Mouse (Mus musculus) limb, embryonic 12.5 days (tissue): ENCODE measurements around the gene Cib1. TPM values are rescaled to one million over a fixed set of nuclear protein-coding genes. Genes with fewer than 3 reads are reported as not detected.
A peak's percentile ranks its signal among the peaks of the same experiment; 100 is the strongest.

Experiments
- ATAC-seq: fragments of 200-750 bp; cut with Nextera tagmentation; 2 replicates; pipeline ENCODE4 v1.8.0; 2017; ENCODE audit warnings: low read depth, moderate TSS enrichment; ENCODE audit not compliant: insufficient number of reproducible peaks, insufficient read depth, low FRiP score, low TSS enrichment
- H3K27ac ChIP-seq: fragments of 300-500 bp; sonication (generic); 2 replicates; pipeline ENCODE4 v1.5.1; 2016; ENCODE audit warnings: mild to moderate bottlenecking, moderate library complexity
- H3K27me3 ChIP-seq: fragments of 300-500 bp; sonication (generic); 2 replicates; pipeline ENCODE4 v1.6.1; 2016; ENCODE audit warnings: mild to moderate bottlenecking, moderate library complexity
- H3K36me3 ChIP-seq: fragments of 300-500 bp; sonication (generic); 2 replicates; pipeline ENCODE4 v1.6.1; 2016; ENCODE audit warnings: mild to moderate bottlenecking, moderate library complexity
- H3K4me1 ChIP-seq: fragments of 300-500 bp; sonication (generic); replicated peaks from 2 replicates; pipeline ENCODE4 v1.6.1; 2016
- H3K4me2 ChIP-seq: fragments of 300-500 bp; sonication (generic); 2 replicates; pipeline ENCODE4 v1.6.1; 2016; ENCODE audit warnings: mild to moderate bottlenecking, moderate library complexity
- H3K4me3 ChIP-seq: fragments of 300-500 bp; sonication (generic); replicated peaks from 2 replicates; pipeline ENCODE4 v1.5.1; 2016; ENCODE audit warnings: mild to moderate bottlenecking
- H3K9ac ChIP-seq: fragments of 300-500 bp; sonication (generic); replicated peaks from 2 replicates; pipeline ENCODE4 v1.6.1; 2016; ENCODE audit warnings: mild to moderate bottlenecking, moderate library complexity
- H3K9me3 ChIP-seq: fragments of 300-500 bp; sonication (generic); 2 replicates; pipeline ENCODE4 v1.6.1; 2016; ENCODE audit warnings: mild to moderate bottlenecking, moderate library complexity
- WGBS: fragments of 180-500 bp; shearing (Covaris S2); methylation state at CpG from one replicate; pipeline ENCODE4 v1.1.7; 2016; 5-methylcytosine and 5-hydroxymethylcytosine counted together
- polyA plus RNA-seq: library from polyadenylated mRNA; unstranded; fragments of >200 nt; fragmentation: Nextera tagmentation; extraction: Ambion mirVana; gene quantifications from 2 replicates; pipeline ENCODE4 v1.2.1, GENCODE M21; 2016

Cib1 gene
- polyA plus RNA-seq, 1 experiment from 2014 or later, result 47.5 TPM

DNA sequence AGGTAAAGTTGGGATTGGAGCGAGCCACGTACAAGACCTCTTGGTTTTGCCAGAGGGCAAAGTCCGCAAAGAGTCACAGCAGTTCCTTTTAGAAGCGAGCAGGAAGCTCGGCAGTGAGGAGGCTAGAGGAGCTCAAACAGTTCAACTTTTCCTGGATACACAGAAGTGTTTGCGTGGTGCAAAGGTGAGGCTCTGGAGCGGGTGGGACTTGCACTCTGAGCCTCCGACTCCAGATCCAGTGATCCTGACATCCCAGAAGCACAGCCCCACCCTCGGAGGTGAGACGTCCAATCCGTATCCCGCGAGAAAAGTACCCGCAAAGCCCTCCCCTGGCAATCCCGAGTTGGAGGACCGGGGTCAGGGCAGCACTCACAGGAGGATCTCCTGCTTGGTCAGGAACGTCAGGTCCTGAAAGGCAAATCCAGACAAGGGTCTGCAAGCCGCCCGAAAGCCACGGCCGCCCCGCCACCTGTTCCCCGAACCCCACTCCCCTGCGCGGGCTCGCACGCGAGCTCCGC is 583 bp downstream of the Cib1 start:
- Histone ChIP-seq H3K4me2 (peak overlapping the region; percentile 79), H3K4me3 (peak overlapping the region; percentile 68), H3K36me3 (peaks cover 13% of the 10 kb centered on the region; the same call in 1 of the 2 replicates), H3K27ac (peak overlapping the region; percentile 67), H3K4me1 (peaks cover 24% of the 10 kb centered on the region), H3K9ac (peak overlapping the region; percentile 58), H3K27me3 (peaks cover 10% of the 10 kb centered on the region; the same call in 1 of the 2 replicates), H3K9me3 (no peaks in the 10 kb centered on the region)
- 1% methylated on average over 29 of the region's 29 CpGs for WGBS
- ATAC-seq, result peak; percentile 38; the same call in 1 of the 2 replicates

DNA sequence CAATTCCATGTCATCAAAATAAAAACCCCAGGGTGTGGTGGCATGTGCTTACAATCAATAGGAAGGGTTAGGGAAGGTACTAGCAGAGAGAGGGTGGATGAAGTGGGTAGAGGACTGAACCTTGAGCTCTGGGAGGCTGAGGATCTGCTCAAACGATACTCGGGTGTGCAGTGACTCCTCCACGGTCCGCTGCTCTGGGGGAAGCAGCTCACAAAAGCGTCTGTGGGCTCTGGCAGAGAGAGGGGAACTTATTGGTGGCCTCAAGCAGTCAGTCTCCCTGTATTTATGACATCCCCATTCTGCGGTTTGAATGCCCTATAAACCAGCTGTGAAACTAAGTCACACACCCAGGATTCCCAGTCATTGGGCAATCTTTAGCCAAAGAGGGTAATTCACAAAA is 2.4 kb downstream of the Cib1 start:
- no peak for ATAC-seq
- WGBS, result 57% methylated on average over 6 of the region's 6 CpGs

DNA sequence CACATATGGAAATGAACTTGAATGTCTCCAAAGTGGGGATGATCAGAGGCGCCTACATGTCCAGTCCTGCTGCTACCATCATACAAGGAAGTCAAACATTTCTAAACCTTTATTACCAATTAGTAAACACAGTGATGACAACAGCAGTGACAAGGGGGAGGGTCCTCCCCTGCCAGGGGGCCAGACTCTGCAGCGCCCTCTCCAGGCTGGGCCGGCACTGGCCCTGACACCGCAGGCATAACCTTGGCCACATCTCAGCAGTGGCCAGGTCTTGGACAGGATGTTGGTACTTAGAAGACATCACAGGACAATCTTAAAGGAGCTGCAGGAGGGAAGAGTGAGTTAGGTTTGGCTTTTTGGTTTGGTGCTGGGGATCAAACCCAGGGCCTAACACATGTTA is 5.5 kb downstream of the Cib1 start:
- Histone ChIP-seq H3K9ac (no peak overlapping the region), H3K36me3 (peaks cover 48% of the 10 kb centered on the region), H3K4me1 (peaks cover 12% of the 10 kb centered on the region), H3K9me3 (no peaks in the 10 kb centered on the region), H3K27ac (no peak overlapping the region), H3K27me3 (peaks cover 10% of the 10 kb centered on the region; the same call in 1 of the 2 replicates), H3K4me2 (no peak overlapping the region), H3K4me3 (no peak overlapping the region)
- WGBS, result 95% methylated on average over 4 of the region's 4 CpGs
- ATAC-seq, result no peak

More for the DNA sequence above, 2.4 kb downstream of the Cib1 start:
- H3K4me3 ChIP-seq, result no peak overlapping the region
- H3K9me3 ChIP-seq, result no peaks in the 10 kb centered on the region
- H3K36me3 ChIP-seq, result peaks cover 24% of the 10 kb centered on the region
- H3K4me1 ChIP-seq, result peaks cover 24% of the 10 kb centered on the region
- H3K27ac ChIP-seq, result no peak overlapping the region
- no peak overlapping the region for H3K4me2 ChIP-seq
- H3K9ac ChIP-seq, result no peak overlapping the region
- H3K27me3 ChIP-seq, result peaks cover 10% of the 10 kb centered on the region; the same call in 1 of the 2 replicates

DNA sequence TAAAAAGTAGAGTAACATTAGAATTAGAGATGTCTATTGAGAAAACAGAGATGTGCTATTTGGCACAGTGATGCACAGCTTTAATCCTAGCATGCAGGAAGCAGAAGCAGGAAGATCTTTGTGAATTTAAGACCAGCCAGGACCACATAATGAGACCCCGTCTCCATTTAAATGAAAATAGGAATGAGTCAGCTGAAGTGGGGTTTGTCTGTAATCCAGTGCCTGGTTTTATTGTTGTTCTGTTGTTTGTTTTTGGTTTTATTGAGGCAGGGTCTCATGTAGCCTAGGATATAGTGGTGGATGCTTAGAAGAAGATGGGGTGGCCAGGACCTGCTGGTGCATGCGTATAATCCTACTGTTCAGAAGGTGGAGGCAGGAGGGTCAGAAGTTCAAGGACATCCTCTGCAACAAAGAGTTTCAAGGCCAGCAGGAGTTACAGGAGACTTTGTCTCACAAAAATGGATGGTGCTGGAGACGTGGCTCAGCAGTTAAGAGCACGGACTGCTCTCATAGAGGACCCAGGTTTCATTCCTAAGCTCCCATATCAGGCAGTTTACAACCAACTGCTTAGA is 11.3 kb downstream of the Cib1 start:
- Histone ChIP-seq H3K27ac (no peak overlapping the region), H3K9me3 (no peaks in the 10 kb centered on the region), H3K27me3 (no peaks in the 10 kb centered on the region), H3K9ac (no peak overlapping the region), H3K4me2 (no peak overlapping the region), H3K4me3 (no peak overlapping the region), H3K36me3 (peaks cover 89% of the 10 kb centered on the region), H3K4me1 (no peaks in the 10 kb centered on the region)
- ATAC-seq, result no peak
- WGBS, result 87% methylated on average over 4 of the region's 4 CpGs

DNA sequence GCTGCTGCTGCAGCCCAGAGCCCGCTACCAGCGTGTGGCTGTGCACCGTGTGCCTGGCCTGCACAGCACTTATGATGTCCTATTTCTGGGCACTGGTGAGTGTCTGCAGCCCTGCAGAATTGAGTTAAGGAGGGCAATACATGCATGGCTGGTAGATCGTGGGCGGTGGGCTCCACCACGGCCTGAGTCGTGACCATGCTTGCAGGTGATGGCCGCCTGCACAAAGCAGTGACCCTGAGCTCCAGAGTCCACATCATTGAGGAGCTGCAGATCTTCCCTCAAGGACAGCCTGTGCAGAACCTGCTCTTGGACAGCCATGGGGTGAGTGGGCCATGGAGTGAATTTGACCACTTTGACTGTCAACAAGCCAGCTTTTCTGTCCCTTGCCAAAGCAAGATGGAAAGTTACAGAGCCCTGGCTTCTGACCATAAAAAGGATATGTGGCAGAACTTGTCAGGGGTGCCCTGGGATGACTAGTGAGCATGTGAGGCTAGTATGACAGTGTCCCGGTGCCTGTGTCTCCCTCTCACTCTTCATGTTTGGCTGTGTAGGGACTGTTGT is 12.3 kb downstream of the Cib1 start:
- Histone ChIP-seq H3K27ac (no peak overlapping the region), H3K4me1 (no peaks in the 10 kb centered on the region), H3K9me3 (no peaks in the 10 kb centered on the region), H3K4me3 (no peak overlapping the region), H3K9ac (no peak overlapping the region), H3K27me3 (no peaks in the 10 kb centered on the region), H3K36me3 (peaks cover 92% of the 10 kb centered on the region), H3K4me2 (no peak overlapping the region)
- 93% methylated on average over 9 of the region's 9 CpGs for WGBS
- ATAC-seq, result no peak

DNA sequence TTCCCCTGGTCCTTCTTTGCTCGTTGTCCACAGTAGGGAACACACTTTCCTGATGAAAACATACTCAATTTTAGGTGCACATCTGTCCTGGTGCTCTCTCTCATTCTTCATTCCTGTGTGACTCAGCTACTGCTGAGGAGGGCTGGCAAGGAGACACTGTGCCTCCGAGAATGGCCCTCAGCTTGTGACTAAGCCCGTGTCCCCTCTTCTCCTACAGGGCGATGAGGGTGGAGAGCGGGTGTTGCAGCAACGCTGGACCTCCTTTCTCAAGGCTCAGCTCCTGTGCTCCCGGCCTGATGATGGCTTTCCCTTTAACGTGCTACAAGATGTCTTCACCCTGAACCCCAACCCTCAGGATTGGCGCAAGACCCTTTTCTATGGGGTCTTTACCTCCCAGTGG is 13.9 kb downstream of the Cib1 start:
- no peaks in the 10 kb centered on the region for H3K9me3 ChIP-seq
- H3K9ac ChIP-seq, result no peak overlapping the region
- H3K4me3 ChIP-seq, result no peak overlapping the region
- no peak overlapping the region for H3K27ac ChIP-seq
- 89% methylated on average over 9 of the region's 9 CpGs for WGBS
- no peak for ATAC-seq
- no peak overlapping the region for H3K4me2 ChIP-seq
- H3K4me1 ChIP-seq, result no peaks in the 10 kb centered on the region
- no peaks in the 10 kb centered on the region for H3K27me3 ChIP-seq
- peaks cover 79% of the 10 kb centered on the region for H3K36me3 ChIP-seq

DNA sequence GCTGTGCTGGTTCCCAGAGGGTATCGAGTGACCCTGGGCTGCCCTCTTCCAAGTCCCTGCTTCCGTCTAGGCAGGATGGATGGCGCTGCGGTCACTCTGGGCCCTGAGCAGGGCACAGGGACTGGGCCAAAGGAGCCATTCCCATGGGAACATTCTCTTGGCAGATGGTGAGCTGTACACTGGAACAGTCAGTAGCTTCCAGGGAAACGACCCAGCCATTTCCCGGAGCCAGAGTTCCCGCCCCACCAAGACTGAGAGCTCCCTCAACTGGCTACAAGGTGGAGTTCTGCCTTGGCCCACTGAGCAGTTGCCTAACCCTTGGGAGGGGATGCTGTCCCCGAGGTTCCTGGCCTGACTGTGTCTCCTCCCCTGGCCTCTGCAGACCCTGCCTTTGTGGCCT is 16.0 kb downstream of the Cib1 start:
- H3K4me2 ChIP-seq, result no peak overlapping the region
- H3K27ac ChIP-seq, result no peak overlapping the region
- H3K36me3 ChIP-seq, result peaks cover 76% of the 10 kb centered on the region
- no peaks in the 10 kb centered on the region for H3K4me1 ChIP-seq
- no peak for ATAC-seq
- no peak overlapping the region for H3K4me3 ChIP-seq
- no peak overlapping the region for H3K9ac ChIP-seq
- H3K9me3 ChIP-seq, result no peaks in the 10 kb centered on the region
- no peaks in the 10 kb centered on the region for H3K27me3 ChIP-seq
- 78% methylated on average over 8 of the region's 8 CpGs for WGBS

DNA sequence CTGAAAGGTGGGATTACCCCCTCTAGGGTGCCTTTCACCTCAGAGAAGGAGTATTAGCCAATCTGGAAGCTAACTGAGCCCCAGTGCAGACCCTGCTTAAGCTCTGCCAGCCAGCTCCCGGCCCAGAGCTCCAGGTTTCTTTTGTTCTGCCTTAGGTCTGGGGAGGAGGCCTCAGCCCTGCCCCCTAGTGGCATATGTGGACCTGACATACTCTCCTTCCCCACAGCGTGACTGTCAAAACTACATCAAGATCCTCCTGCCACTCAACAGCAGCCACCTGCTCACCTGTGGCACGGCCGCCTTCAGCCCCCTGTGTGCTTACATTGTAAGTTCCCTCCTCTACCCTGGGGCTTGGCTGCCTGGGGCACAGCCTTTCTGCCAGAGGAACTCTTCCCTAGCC is 17.2 kb downstream of the Cib1 start:
- H3K36me3 ChIP-seq, result peaks cover 65% of the 10 kb centered on the region
- peak overlapping the region; percentile 70; the same call in 1 of the 2 replicates for H3K27ac ChIP-seq

DNA sequence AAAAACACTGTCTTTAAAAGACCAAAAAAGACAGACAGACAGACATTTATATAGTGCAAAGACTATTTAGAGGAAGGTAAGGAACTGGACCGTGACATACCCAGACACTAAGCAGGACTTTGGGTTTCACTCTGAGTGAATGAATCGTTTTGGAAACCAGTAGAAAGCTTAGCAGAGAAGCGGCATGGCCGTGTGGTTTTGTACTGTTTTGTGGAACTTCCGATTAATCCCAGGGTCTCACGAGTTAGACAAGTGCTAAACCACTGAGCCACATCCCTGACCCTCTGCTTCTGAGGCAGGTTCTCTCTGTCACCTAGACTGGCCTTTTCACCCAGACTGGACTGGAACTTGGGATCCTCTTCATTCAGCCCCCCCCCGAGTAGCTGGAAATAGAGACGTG is 18.2 kb downstream of the Cib1 start:
- Histone ChIP-seq H3K27me3 (no peaks in the 10 kb centered on the region), H3K4me3 (no peak overlapping the region), H3K4me2 (no peak overlapping the region), H3K9ac (0 out of 2 replicates have a peak overlapping the region, but pooled peaks have one; percentile 32), H3K27ac (no peak overlapping the region; the same call in 1 of the 2 replicates), H3K9me3 (no peaks in the 10 kb centered on the region), H3K4me1 (peaks cover 4% of the 10 kb centered on the region; the same call in 1 of the 2 replicates), H3K36me3 (peaks cover 55% of the 10 kb centered on the region)
- WGBS, result 76% methylated on average over 8 of the region's 8 CpGs
- no peak for ATAC-seq

More for the DNA sequence above, 17.2 kb downstream of the Cib1 start:
- Histone ChIP-seq H3K9ac (0 out of 2 replicates have a peak overlapping the region, but pooled peaks have one; percentile 23), H3K4me1 (no peaks in the 10 kb centered on the region), H3K9me3 (no peaks in the 10 kb centered on the region), H3K4me3 (no peak overlapping the region), H3K4me2 (no peak overlapping the region), H3K27me3 (no peaks in the 10 kb centered on the region)
- WGBS, result 24% methylated on average over 4 of the region's 4 CpGs
- ATAC-seq, result peak; percentile 40; the same call in 1 of the 2 replicates

DNA sequence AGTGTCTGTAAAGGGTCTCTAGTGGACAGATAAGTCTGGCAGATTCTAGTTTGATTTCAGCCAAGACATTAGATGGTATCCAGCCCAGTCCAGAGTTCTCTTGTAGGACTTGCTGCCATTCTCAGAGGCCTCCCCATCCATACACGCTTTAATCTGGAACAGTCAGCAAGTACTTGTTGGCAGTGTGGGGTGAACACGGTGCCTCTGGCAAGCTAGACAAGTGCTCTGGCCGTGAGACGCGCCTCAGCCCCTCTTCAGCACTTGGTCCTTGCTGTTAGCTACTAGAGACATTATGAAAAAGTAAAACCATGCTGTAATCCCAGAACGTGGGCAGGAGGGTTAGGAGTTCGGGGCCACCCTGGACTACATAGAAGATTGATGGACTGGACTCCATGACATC is 19.0 kb downstream of the Cib1 start:
- WGBS, result 91% methylated on average over 7 of the region's 7 CpGs
- H3K36me3 ChIP-seq, result peaks cover 47% of the 10 kb centered on the region
- ATAC-seq, result no peak
- peaks cover 10% of the 10 kb centered on the region; the same call in 1 of the 2 replicates for H3K4me1 ChIP-seq
- H3K4me2 ChIP-seq, result no peak overlapping the region
- no peaks in the 10 kb centered on the region for H3K9me3 ChIP-seq
- no peak overlapping the region for H3K4me3 ChIP-seq
- no peaks in the 10 kb centered on the region for H3K27me3 ChIP-seq
- H3K9ac ChIP-seq, result no peak overlapping the region
- H3K27ac ChIP-seq, result no peak overlapping the region

DNA sequence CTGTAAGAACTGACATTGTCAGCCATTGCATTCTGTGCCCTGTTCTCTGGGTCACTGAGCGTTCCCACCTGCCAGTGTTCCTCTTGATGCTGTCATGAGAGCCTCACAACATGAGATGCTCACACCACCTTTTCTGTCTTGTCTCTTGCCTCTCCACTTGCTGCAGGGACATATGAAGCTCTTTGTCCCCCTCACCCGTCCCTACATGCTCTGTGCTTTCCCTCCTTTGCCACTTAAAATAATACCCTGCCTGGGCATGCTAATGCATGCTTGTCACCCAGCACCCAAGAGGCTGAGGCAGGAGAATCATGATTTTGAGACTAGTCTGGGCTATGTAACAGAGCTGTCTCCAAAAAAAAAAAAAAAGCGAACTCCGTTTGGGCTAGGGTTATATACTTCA is 21.6 kb downstream of the Cib1 start:
- peaks cover 21% of the 10 kb centered on the region for H3K36me3 ChIP-seq
- no peak overlapping the region for H3K4me2 ChIP-seq
- H3K9me3 ChIP-seq, result no peaks in the 10 kb centered on the region
- 82% methylated on average over 4 of the region's 4 CpGs for WGBS
- no peaks in the 10 kb centered on the region for H3K27me3 ChIP-seq
- ATAC-seq, result no peak
- no peak overlapping the region for H3K9ac ChIP-seq
- H3K27ac ChIP-seq, result no peak overlapping the region
- H3K4me1 ChIP-seq, result peaks cover 32% of the 10 kb centered on the region
- H3K4me3 ChIP-seq, result no peak overlapping the region
